Mouse (Mus musculus) CD8-positive naive resting alpha-beta T cell, adult 2 months (primary cell): Measurements from ENCODE around the gene Gcnt3.

Source experiments
- DNase-seq, 2 experiments: peaks; one replicate each; pipeline ENCODE4 v3.0.0; 2022; ENCODE audit warnings: low read depth in 2 of 2, low spot score in 2 of 2

The Gcnt3 gene

GRCm38 (mm10) chr9:70007506-70008248 is 30.2 kb downstream of the Gcnt3 start:
- no peak for DNase-seq

GRCm38 (mm10) chr9:70006984-70007383 is 30.9 kb downstream of the Gcnt3 start:
- DNase-seq = no peak

GRCm38 (mm10) chr9:70003516-70003915 is 34.4 kb downstream of the Gcnt3 start:
- DNase-seq = no peak

GRCm38 (mm10) chr9:69999318-69999717 is 38.6 kb downstream of the Gcnt3 start:
- no peak for DNase-seq

- DNase-seq = no peak
These were observed 43.3 kb downstream of the Gcnt3 start for GRCm38 (mm10) chr9:69994547-69994946.

GRCm38 (mm10) chr9:69993479-69993878 is 44.4 kb downstream of the Gcnt3 start:
- no peak for DNase-seq

- DNase-seq = no peak
These were observed 45.0 kb downstream of the Gcnt3 start for GRCm38 (mm10) chr9:69992841-69993277.

- peak in 1 of 2 experiments; percentile 7 for DNase-seq
These were observed 47.5 kb downstream of the Gcnt3 start for GRCm38 (mm10) chr9:69990346-69990745.

GRCm38 (mm10) chr9:69989303-69990121 is 48.4 kb downstream of the Gcnt3 start, which contains the start of gene Bnip2:
Gene Bnip2, plus strand, starts transcription at chr9:69989466.
- DNase-seq = peak; percentile 59 to 67

GRCm38 (mm10) chr9:69988706-69989302 is 49.1 kb downstream of the Gcnt3 start:
- DNase-seq = no peak

GRCm38 (mm10) chr9:69987579-69987978 is 50.3 kb downstream of the Gcnt3 start:
- peak; percentile 39 to 72 for DNase-seq

GRCm38 (mm10) chr9:69986571-69986970 is 51.3 kb downstream of the Gcnt3 start:
- DNase-seq = no peak

GRCm38 (mm10) chr9:69986063-69986462 is 51.8 kb downstream of the Gcnt3 start:
- DNase-seq = no peak

GRCm38 (mm10) chr9:69985526-69985925 is 52.4 kb downstream of the Gcnt3 start:
- no peak for DNase-seq
